Mouse (Mus musculus): ENCODE results near the gene Sphk1.

Gene Sphk1

GRCm38 (mm10) chr11:116508689-116509088, 22.0 kb upstream of the Sphk1 start:
- DNase-seq (ENCODE audit: low read depth, low spot score): no peak

- DNase-seq (ENCODE audit: low read depth, low spot score): no peak
Observed at GRCm38 (mm10) chr11:116511301-116511868, 19.3 kb upstream of the Sphk1 start.

- DNase-seq (ENCODE audit: low read depth, low spot score): no peak
Observed at GRCm38 (mm10) chr11:116512154-116512553, 18.6 kb upstream of the Sphk1 start.

GRCm38 (mm10) chr11:116512987-116513386, 17.7 kb upstream of the Sphk1 start:
- DNase-seq (ENCODE audit: low read depth, low spot score): no peak

- no peak for DNase-seq (ENCODE audit: low read depth, low spot score)
Observed at GRCm38 (mm10) chr11:116513531-116514038, 17.1 kb upstream of the Sphk1 start.

GRCm38 (mm10) chr11:116515330-116516020, 15.2 kb upstream of the Sphk1 start:
- no peak for DNase-seq (ENCODE audit: low read depth, low spot score)

GRCm38 (mm10) chr11:116518482-116518881, 12.2 kb upstream of the Sphk1 start:
- DNase-seq (ENCODE audit: low read depth, low spot score): no peak

GRCm38 (mm10) chr11:116521143-116521542, 9.6 kb upstream of the Sphk1 start:
- DNase-seq (ENCODE audit: low read depth, low spot score): no peak

- DNase-seq (ENCODE audit: low read depth, low spot score): no peak
Observed at GRCm38 (mm10) chr11:116522046-116522445, 8.7 kb upstream of the Sphk1 start.

GRCm38 (mm10) chr11:116522886-116523698, 7.6 kb upstream of the Sphk1 start:
- no peak for DNase-seq (ENCODE audit: low read depth, low spot score)

- DNase-seq (ENCODE audit: low read depth, low spot score): no peak
Observed at GRCm38 (mm10) chr11:116523699-116524189, 7.0 kb upstream of the Sphk1 start.

GRCm38 (mm10) chr11:116528636-116529320, 1.9 kb upstream of the Sphk1 start:
- no peak for DNase-seq (ENCODE audit: low read depth, low spot score)

- DNase-seq (ENCODE audit: low read depth, low spot score): no peak
Observed at GRCm38 (mm10) chr11:116531371-116532191, 856 bp downstream of the Sphk1 start.

GRCm38 (mm10) chr11:116532262-116532809, 1.6 kb downstream of the Sphk1 start:
- DNase-seq (ENCODE audit: low read depth, low spot score): no peak

GRCm38 (mm10) chr11:116532810-116533338, 2.1 kb downstream of the Sphk1 start:
- no peak for DNase-seq (ENCODE audit: low read depth, low spot score)

GRCm38 (mm10) chr11:116533341-116534153, 2.8 kb downstream of the Sphk1 start:
- no peak for DNase-seq (ENCODE audit: low read depth, low spot score)

GRCm38 (mm10) chr11:116534154-116534865, 3.6 kb downstream of the Sphk1 start:
- DNase-seq (ENCODE audit: low read depth, low spot score): peak; percentile 71

- no peak for DNase-seq (ENCODE audit: low read depth, low spot score)
Observed at GRCm38 (mm10) chr11:116536685-116537084, 6.0 kb downstream of the Sphk1 start.

GRCm38 (mm10) chr11:116537388-116537787, 6.7 kb downstream of the Sphk1 start:
- no peak for DNase-seq (ENCODE audit: low read depth, low spot score)

Measured in retina, postnatal 7 days (tissue).